Mouse (Mus musculus) embryonic stem cell, embryonic (primary cell): ENCODE measurements around the gene P3h4.

Source experiments
- CTCF ChIA-PET, 4 experiments: fragments of 300-600 bp in 2 of 4; fragments of 350-600 bp in 2 of 4; sonication (Branson Sonifier 250); formaldehyde crosslinking; loops; one replicate each; lab custom pipeline; 2022; ENCODE audit warnings: inconsistent platforms in 2 of 4; lab: Charles Lee
- POLR2A ChIA-PET, 4 experiments: fragments of 300-600 bp in 2 of 4; fragments of 350-600 bp in 2 of 4; sonication (Branson Sonifier 250); formaldehyde crosslinking; loops; one replicate each; lab custom pipeline; 2022; ENCODE audit warnings: antibody characterized with exemption in 4 of 4, inconsistent platforms in 1 of 4; lab: Charles Lee

The P3h4 gene

DNA sequence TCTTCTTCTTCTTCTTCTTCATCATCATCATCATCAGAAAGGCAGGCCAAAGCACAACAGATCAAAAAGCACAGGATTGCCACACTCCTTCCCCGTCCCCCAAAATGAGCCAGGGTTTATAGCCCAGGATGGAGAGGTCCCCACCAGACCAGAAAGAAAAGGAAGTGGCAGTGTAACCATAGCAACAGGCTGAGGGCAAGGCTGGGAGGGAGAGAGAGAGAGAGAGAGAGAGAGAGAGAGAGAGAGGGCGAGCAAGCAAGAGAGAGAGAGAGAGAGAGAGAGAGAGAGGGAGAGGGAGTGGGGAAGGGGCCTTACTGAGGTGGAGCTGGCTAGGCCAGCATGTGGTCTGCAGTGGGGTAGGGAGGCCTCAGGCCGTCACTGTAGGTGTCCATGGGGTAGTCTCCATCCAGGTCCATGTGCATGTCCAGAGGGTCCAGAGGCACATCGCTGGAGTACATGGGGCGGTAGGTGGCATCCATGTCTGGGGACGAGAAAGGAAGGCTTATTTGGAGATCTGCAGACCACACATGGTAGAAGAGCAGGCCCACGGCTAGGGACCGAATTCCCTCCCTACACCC lies 42.6 kb downstream of the P3h4 start:
- ChIA-PET POLR2A (interaction anchor here (0.6 to 20.1 kb wide), 11 partner anchors 8 to 52 kb away, joined by 3 to 626 read pairs (median 4); partner anchors contain the start of genes Eif1 (in 2 of the 4), Jup (in 2 of the 4) and Hap1 (in 1 of the 4)), CTCF (interaction anchor here in 3 of 4 experiments (0.7 to 2.7 kb wide), 5 partner anchors 8 to 49 kb away, joined by 3 to 8 read pairs (median 4); no protein-coding TSS in a partner anchor)

DNA sequence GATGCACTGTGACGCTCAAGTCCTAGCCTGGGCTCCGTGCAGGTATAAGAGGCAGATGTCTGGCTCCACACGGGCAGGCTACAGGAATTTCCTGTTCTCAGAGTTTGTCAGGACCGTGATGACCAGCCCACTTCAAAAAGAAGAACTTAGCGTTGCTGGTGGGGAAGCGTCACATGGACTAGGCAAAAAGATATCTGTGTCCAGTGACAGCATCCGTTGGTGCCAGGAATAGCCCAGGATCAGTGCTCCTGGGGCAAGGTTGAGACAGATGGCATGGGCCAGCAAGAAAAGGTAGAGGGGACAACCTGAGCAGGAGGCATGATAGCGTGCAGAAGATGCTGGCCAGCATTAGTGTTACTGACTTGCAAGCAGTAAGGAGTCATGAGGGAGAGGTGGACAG lies 44.8 kb downstream of the P3h4 start:
- ChIA-PET CTCF (interaction anchor here in 1 of 4 experiments (0.5 kb wide), 1 partner anchor 195 kb away, joined by 4 read pairs; no protein-coding TSS in a partner anchor), POLR2A (interaction anchor here in 3 of 4 experiments (1.1 to 20.1 kb wide), 9 partner anchors 14 to 50 kb away, joined by 3 to 626 read pairs (median 8); partner anchors contain the start of genes Eif1 (in 2 of the 3) and Jup (in 2 of the 3))

DNA sequence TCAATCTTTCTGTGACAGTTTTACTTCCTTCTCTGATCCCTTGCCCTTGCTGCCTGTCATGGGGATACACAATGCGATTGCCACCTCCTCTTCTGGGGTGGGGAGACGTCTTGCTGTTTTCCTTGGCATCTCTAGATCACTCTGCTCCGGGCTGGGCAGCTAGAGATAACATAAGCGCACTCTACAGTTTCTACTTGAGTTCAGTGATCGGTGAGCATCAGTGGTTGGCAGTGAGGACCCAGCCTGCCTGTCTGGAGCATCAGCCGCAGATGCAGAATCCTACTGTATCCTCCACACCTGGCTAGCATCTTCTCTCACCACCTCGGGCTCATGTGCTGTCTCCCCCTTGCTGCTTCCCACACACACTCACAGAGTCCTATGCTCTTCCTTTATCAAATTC lies 45.5 kb downstream of the P3h4 start:
- POLR2A ChIA-PET, result interaction anchor here in 3 of 4 experiments (0.6 to 13.3 kb wide), 9 partner anchors 11 to 48 kb away, joined by 3 to 425 read pairs (median 6); partner anchors contain the start of genes Jup (in 2 of the 3), Eif1 (in 1 of the 3) and P3h4 (in 1 of the 3)

DNA sequence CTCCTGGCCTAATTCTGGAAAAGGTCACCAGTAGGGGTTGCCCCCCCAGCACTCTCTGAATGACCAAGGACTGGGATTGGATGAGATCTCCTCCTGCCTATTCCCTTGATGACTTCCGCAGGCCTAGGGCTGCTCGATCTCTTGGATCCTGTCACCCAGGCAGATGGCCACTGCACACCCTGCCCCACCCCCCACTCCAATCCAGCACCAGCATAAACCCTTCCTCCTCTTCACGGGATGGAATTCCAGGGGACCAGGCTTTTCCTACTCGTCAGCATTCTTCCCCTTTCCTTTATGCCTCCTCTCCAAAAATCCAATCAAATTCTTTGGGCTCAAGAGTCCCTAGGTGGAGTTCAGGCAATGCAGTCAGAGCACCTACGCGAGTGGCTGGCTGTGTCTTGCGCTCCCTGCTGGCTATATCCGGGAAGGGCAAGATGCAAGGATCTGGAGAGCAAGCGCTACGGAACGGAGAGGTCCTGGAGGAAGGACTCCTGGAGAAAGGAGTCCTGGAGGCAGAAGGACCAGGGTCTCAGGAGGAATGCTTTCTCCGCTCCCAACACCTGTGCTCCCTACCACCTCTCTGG lies 51.6 kb downstream of the P3h4 start:
- POLR2A ChIA-PET, result interaction anchor here in 3 of 4 experiments (0.9 to 3.2 kb wide), 15 partner anchors 8 to 109 kb away, joined by 3 to 38 read pairs (median 4); partner anchors contain the start of genes Eif1 (in 2 of the 3), Jup (in 2 of the 3) and Klhl11 (in 1 of the 3)
- CTCF ChIA-PET, result interaction anchor here in 3 of 4 experiments (0.5 to 3.0 kb wide), 10 partner anchors 10 to 83 kb away, joined by 3 to 29 read pairs (median 4); partner anchors contain the start of gene Jup (in 2 of the 3)

More for the DNA sequence above, 45.5 kb downstream of the P3h4 start:
- CTCF ChIA-PET, result interaction anchor here in 1 of 4 experiments (0.9 to 1.2 kb wide), 2 partner anchors 14 to 28 kb away, joined by 3 read pairs; partner anchors contain the start of gene Jup

DNA sequence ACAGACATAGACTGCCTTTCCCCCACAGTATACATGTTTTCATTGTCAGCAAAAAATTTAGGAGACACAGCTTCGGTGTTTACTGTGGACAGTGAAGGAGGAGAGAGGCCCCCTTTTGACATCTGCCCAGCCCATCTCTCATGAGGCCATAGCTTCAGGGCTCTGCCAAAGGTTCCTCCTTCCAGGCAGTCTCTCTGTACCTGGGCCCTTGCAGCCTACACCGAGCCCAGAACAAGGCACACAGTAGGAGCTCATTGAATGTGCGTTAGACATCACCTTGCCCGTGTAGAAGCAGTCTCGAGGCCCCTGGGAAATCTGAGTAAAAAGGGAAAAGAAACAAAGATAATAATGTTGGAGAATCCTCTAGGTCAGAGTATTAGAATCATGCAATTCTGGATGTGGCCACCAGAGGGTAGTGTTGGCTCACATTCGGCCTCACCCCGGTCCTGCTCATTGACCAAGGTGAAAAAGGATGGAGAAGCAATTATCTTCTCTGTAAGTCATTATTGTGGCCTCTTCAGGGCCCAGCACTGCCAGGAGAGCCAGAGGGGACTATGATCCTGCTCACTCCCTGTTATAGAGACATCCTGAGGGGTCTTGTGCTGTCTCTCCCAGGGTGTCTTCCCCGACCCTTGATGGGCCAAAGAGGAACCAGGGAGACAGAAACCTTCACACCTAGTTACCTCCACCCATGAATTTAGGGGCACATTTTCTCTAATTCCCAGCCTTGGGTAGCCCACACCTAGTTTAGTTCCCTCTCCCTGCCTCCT lies 52.2 kb downstream of the P3h4 start:
- POLR2A ChIA-PET, result interaction anchor here in 2 of 4 experiments (0.6 to 1.1 kb wide), 10 partner anchors 15 to 110 kb away, joined by 3 to 4 read pairs (median 3); partner anchors contain the start of genes Eif1 (in 1 of the 2), Gast (in 1 of the 2) and P3h4 (in 1 of the 2)

DNA sequence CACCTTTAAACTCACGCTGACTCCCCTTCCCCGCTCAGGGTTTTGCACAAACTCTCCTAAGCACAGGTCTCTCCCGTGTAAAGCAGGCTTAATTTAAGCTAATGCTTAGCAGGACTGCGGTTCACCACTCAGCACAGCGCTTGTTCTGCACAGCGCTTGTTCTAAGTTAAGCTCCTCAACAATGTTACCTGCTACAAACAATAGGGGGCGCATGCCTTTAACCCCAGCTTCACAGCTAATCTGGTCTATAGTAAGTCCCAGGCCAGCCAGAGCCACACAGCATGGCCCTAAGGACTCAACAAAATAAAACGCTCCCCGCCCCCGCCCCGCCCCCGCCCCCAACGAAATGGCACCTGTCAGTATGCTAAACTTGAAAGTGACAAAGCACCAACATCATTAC lies 53.6 kb downstream of the P3h4 start:
- POLR2A ChIA-PET, result interaction anchor here in 2 of 4 experiments (0.7 to 10.9 kb wide), 4 partner anchors 9 to 39 kb away, joined by 3 to 209 read pairs (median 6); partner anchors contain the start of gene Eif1 (in 1 of the 2)
- CTCF ChIA-PET, result interaction anchor here in 2 of 4 experiments (1.3 to 2.2 kb wide), 3 partner anchors 47 kb away, joined by 6 to 10 read pairs (median 10); no protein-coding TSS in a partner anchor

More for the DNA sequence above, 52.2 kb downstream of the P3h4 start:
- CTCF ChIA-PET, result interaction anchor here in 3 of 4 experiments (0.6 to 1.3 kb wide), 18 partner anchors 10 to 1325 kb away, joined by 3 to 10 read pairs (median 3); partner anchors contain the start of genes Jup (in 2 of the 3) and Klhl11 (in 1 of the 3)

DNA sequence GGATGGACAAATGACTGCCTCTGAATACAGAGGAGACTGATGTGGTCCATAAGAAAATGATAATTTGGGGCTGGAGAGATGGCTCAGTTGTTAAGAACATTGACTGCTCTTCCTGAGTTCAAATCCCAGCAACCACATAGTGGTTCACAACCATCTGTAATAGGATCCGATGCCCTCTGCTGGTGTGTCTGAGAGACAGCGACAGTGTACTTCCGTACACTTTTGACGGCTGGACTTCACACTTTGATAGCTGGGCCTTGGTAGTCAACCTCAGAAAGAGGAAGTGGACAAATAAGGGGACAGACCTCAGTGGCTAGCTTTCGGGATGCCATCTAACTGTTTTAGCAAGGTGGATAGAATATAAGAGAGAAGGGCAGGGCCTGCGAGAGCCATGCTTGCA lies 54.5 kb downstream of the P3h4 start:
- POLR2A ChIA-PET, result interaction anchor here in 3 of 4 experiments (0.5 to 10.9 kb wide), 17 partner anchors 8 to 167 kb away, joined by 3 to 226 read pairs (median 4); partner anchors contain the start of genes Eif1 (in 2 of the 3), Jup (in 2 of the 3), Acly (in 1 of the 3) and Klhl11 (in 1 of the 3)

More for the DNA sequence above, 54.5 kb downstream of the P3h4 start:
- CTCF ChIA-PET, result interaction anchor here in 2 of 4 experiments (2.2 kb wide), 2 partner anchors 48 kb away, joined by 6 to 10 read pairs; no protein-coding TSS in a partner anchor
